Mouse (Mus musculus) thymus, adult 18-20 months (tissue): ENCODE results near the gene Itpripl1.
"Not testable (repeated sequence)": the region's sequence is repeated elsewhere in the genome, so short reads cannot be mapped to it uniquely, and the experiment has no call there.

Experiments used
- DNase-seq, 2 experiments: peaks; one replicate each; pipeline ENCODE4 v3.0.0; 2022; ENCODE audit warnings: mixed read lengths in 2 of 2

The Itpripl1 gene

DNA sequence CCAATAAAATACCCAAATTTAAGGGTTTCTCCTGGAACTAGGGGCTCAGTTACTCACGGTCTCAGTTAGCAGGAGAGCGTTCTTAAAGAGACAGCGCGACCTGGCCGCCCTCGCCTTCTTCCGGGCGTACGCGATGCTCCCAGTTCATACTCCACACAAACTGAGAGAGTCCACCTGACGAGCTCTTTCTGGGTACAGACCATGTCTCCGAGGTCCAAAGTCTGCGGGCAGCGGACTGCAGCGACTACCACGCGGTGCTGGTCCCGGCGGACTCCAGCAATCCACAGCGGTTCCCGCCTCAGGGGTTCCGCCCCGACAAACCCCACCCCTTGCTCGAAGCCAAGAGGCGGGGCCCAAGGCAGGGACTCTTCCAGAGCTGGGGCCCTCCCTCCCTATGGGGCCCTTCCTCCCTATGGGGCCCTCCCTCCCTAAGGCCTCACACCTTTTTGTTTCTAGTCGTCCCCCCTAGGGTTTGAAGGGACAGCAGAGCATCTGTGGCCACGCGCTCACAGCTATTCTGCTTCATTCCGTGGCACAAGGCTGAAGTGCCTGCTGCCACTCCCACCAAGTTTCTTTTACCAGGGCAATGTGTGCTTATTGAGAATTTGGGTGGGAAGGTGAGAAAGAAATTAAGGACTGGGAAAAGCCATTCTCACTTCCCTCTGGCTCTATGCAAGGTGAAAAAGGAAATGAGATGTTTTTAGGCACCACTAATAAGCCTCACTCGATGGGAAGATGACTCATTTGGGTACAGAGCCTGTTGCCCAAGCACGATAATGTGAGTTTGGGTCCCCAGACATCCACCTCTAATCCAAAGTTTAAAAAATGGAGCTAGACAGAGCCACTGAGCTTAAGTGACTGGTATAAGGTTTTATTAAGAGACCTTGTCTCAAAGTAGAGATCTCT lies at the start of gene Itpripl1:
Gene Itpripl1, minus strand, starts transcription at position 285 of the 906 bp plus-strand sequence.
- peak; percentile 66 to 73 for DNase-seq

DNA sequence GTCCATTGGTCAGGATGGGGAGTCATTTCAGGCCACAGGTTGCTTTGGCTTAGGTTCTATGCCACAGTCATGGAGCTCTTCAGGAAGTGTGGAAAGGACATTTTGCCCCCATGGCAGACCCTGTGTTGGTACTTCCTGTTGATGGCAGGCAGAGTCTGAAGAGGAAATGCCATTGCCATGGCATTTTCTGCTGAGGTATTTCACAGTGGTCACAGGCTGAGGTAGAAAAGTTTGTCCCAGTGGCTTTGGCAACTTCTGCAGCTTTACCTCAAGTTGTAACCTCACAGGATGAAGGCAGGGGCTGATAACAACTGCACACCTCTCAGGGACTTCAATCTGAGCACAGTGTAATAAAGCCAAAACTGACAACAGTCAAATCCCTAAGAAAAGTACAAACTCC lies 46.3 kb upstream of the Itpripl1 start:
- no peak for DNase-seq

DNA sequence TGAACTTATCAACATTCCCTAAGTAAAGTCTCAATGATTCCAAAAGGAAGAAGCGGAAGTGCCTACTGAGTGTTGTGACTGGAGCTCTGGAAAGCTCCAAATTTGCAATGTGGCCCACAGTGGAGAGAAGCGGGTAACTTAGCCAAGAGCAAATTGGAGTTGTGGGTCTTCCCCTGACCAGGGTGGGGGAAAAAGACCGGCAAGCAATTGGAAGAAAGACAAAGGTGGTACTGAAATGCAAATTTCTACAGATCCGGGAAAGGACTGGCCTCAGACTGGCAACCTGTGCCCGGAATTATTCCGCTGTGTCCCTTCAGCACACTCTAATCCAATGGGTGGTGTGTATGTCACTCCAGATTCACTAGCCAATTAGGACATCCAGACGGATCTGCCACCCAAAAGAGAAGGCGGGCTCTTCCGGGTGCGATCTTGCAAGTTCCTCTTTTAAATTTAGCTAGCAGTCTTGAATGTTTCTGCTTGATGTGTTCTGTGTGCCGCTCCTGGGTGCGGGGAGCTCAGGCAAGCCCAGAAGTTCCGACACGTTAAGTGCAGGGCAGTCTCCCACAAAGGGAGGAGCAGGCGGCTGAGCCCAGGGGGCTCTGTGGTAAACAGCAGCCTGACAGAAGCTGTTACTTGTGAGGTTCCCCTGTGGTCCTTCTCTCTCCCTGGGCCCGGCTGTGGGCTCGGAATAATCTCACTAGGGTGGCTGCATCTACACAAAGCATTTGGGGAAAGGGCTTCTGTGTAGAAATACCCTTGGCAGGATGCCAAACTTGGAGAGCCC lies 39.5 kb upstream of the Itpripl1 start:
- DNase-seq = peak; percentile 57 to 78

DNA sequence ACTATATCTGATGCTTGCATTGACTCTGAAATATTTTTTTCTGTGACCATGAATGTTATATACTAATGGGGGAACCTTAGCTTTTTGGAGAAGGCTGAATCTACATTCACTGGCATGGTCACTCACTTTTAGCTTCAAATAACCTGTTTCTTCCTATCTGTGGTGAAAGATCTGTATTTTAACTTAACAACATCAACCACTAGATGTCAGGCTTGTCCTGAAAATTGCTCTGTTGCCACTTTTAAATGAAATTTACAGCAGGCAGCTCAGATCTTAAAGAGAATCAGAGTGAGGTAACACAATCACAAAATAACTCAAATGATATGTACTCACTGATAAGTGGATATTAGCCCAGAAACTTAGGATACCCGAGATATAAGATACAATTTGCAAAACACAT lies 23.0 kb upstream of the Itpripl1 start:
- not testable (repeated sequence) for DNase-seq

DNA sequence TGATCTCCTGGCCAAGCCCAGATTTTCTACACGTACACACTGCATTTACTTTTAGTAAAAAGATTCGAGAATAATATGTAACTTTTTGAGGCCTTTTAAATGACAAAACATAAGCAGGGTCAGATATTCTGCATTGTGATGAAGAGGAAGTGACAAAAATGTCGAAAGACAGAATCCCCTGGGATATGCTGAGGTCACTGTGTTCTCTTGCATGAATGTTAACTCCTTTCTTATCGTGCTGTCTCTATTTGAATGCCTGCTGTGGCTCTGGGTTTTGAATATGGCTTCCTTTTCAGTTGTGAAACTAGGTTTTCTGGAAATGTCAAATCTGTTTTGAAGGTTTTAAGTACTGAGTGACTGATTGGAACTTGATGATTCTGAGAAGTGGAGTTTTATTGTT lies 22.4 kb upstream of the Itpripl1 start:
- DNase-seq = no peak

DNA sequence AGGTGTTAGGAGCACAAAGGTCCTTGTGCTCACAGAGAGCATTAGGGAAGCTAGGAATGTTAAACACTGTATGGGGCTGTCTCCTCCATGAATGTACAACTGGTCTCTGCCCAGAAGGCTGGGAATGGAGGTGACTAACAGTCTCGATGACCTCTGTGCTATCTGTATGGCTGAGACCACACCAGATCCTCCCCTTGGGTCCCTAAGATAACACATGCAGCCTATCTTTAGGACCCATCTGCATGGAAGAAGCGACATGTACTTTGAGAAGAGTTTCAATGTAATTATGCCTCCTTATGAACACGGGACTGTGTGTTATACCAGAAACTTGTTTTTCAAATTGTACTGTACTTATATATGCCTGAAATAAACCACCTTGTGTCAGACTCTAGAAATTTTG lies 2.5 kb upstream of the Itpripl1 start:
- no peak for DNase-seq

DNA sequence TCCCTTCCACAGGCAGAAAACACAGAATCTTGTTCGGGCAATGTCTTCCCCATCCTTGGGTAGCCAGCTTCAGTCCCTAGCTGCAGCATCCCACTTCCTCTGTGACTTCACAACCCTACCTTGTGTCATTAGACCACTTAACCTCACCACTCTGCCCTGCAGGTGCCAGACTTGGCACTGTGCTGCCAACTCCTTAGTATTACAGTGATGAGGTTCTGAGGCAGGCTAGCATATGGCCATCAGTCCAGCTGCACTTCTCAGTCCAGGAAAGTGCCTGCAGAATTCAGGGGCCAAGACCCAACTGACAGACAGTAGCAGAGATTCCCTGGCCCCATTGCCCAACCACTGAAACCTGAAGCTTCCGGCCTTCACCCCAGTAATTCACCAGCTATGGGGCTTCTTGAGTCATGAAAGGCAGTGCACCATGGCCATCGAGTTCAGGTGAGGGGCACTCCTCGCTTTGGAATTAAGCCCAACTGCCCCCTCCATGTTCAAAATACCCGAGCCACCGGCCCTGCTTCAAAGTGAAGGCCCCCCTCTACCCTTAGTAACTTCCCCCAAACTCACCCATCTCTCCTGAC lies 575 bp downstream of the Itpripl1 start:
- no peak for DNase-seq

DNA sequence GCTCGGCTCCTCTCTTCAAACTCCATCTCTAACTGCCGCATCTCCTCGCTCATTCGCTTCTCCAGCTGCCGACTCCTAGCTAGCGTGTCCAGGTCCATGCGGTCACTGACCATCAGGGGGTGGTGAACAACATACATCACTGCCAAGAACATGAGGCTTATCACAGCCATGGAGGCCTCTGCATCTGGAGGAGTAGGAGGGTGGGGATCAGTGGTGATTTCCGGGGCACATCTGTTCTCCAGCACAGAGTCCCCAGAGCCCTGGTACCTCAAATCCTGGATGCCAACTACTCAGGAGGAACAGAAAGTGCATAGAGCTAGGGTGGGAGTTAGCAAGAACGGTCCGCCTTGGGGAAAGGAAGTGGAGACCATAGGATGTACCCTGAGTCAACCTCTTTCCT lies 1.2 kb downstream of the Itpripl1 start:
- DNase-seq = no peak

DNA sequence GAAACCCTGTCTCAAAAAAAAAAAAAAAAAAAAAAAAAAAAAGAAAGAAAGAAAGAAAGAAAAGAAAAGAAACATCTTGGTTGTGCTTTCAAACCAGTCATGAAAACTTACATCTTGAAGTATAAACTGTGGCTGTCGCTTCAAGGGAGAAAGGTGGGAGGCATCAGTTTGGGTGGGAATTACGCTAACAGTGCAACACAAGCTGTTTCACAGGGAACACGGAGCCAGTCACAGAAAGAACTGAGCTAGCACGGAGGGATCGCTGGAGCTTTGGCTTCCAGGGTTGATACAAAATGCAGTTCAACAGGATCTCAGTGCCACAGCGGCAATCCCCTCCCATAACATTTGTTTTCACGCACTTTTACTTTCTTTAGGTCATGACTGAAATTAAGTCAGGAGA lies 3.2 kb downstream of the Itpripl1 start:
- DNase-seq = no peak

DNA sequence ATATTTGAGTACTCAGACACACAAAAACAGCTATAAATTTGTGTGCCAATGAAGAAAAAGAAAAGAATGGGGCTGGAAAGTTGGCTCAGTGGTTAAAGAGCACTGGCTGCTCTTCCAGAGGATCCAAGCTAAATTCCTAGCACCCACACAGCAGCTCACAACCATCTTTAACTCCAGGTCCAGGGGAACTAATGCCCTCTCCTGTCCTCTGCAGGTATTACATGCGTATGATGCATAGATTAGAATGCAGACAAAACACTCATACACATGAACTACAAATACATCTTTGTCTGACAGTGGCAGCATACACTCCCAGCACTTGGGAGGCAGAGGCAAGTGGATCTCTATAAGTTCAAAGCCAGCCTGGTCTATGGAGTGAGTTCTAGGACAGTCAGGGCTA lies 3.6 kb downstream of the Itpripl1 start:
- DNase-seq = no peak

DNA sequence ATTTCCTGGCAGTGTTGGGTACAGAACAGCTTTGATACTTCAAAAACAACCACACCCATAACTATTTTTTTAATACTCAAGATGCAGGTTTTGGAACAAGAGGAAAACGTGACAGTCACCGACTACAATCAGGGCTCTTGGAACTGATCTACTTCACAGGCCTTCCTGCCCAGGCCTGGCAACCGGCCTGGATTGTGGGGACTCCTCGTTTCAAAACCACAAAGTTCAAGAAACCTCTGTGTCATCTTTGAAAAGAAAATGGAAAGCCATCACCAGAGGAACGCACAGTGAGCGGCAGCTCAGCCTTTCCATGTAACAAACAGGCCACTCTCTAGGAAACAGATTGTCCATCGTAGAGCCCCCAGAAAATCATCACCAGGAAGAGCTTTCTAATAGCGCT lies 4.1 kb downstream of the Itpripl1 start:
- no peak for DNase-seq

DNA sequence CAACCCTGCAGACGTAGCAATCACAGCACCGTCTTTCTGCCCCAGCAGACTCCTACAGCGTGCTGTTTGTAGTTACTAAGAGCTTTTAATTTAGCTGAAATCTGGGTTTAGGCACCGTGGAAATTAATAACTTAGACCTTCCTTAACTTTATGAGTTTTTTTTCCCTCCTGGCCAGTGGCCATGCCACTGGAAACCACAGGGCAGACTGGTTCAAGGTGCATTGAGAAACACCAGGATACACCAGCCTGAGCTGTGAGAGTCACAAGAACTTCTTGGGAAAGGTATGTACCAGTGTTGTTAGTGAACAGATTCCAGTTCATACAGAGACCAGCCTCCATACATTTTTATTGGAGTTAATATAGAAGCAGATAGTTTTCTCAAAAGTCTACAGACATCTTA lies 4.8 kb downstream of the Itpripl1 start:
- no peak for DNase-seq

DNA sequence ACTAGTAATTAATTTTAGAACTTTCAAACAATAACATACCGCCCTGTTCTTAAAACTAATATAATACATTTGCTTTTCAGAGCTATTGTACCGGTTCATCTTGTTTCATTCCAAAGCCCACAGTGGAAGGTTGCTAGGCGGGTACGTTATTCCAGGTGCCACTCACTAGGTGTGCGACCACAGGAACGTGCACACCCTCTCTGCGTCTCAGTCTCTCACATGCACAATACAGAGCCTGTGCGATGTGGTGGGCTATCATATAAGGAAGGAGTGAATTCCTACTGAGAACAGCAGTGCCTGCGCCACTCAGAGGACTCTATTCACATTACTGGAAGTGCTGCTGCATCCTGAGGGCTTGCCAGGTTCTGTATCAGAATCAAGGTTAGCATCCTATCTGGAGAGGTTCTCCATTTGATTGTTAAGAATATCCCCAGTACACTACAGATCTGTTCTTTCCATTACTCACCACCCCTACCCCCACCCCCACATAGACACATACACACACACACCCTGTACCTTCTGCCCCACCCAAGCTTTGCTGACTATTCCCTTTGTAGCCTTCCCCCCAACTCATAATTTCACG lies 5.3 kb downstream of the Itpripl1 start:
- no peak for DNase-seq

DNA sequence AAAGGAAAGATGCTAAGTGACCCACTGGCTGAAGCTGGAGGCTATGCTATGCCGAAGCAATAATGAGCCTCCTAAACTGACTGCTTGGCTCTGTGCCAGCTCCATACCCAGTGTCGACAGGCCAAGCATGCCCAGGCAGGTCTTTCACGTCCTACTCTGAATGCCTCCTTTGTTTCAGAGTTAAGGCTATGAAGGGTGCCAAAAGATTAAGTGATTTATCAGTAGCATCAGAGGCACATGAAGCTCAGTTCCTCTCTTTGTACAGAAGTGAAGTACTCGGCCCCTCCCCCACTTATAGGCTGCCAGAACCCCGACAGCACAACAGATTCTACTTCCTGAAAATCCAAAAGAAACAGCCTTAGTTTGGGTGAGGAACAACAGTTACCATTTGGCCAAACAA lies 6.3 kb downstream of the Itpripl1 start:
- DNase-seq = no peak

DNA sequence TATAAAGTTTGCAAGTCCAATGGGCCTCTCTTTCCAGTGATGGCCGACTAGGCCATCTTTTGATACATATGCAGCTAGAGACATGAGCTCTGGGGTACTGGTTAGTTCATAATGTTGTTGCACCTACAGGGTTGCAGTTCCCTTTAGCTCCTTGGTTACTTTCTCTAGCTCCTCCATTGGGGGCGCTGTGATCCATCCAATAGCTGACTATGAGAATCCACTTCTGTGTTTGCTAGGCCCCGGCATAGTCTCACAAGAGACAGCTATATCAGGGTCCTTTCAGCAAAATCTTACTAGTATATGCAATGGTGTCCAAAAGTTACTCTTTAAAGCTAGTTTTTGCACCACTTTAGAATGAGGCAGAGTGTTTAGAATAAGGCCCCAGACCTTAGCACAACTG lies 8.0 kb downstream of the Itpripl1 start:
- DNase-seq = not testable (repeated sequence)

DNA sequence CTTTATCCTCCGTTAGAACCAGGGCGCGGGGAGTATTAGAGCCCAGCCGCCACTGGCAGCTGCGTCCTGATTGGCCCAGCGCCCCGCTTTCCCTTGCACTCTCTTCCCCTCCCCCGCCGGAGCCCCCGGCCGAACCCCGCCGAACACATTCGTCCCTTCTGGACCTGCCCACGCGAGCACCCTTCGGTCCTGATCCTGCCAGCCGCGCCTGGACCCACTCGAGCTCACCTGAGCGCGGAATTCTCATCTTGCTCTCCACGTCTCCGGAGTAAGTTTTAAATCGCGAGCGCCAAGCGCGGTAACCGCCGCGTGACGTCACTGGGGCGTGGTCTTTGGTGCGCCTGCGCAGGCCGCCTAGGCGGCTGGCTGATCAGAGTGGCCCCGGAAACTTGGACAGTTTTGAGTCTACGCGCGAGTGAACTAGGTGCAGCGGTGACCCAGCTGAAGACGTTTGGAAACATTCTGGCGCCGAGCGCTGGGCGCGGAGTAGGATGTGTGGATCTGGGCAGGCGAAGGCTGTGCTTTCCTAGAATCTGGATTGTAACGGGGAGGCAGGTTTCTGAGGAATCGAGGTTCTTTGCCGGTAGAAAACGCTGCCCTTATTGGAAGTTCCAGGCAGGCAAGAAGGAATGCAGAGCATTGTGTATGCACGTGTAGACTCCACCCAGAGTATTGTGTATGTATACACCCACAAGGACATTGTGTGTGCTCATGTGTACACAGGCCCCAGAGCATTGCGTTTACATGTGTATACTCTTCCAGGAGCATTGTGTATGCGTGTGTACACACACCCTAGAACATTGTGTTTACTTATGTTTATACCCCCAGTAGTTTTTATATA lies 9.4 kb downstream of the Itpripl1 start, which contains the start of gene Ncaph:
Gene Ncaph, minus strand, starts transcription at position 334 of the 841 bp plus-strand sequence.
- DNase-seq = peak; percentile 82 to 86

DNA sequence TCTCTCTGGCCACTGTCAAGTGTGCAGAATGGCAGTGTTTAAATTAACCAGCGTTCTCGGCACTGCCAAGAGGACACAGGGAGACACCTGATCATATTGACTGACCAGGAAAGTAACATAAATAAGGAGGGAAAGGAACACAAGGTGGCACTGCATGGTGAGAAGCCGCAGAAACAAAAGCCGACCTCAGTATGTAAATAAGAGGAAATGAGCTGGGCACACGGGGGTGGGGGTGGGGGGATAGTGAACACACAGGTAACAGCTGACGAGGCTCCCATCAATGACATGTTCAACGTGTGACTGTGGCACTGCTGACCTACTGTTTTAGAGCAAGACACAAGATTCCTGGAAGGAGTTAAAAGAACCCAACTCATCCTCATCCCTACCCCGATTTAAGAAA lies 11.9 kb downstream of the Itpripl1 start:
- no peak for DNase-seq

DNA sequence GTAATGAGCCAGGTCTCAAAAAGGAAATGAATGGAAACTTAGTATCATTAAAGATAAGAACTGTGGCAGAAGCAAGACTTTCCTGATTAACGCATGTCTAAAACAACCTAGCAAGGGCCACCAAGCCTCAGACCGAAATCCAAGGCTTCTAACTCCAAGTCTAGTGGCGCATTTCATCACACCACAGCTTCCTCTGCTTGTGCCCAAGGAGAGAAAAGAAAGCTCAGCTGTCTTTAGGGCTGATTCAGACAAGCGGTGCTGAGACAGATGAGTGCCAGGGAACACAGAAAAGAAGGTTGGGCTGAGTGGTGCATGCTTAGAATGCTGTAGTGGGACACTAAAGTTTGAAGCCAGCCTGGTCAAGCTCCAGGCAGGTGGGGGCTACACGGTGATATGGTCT lies 14.3 kb downstream of the Itpripl1 start:
- DNase-seq = no peak

DNA sequence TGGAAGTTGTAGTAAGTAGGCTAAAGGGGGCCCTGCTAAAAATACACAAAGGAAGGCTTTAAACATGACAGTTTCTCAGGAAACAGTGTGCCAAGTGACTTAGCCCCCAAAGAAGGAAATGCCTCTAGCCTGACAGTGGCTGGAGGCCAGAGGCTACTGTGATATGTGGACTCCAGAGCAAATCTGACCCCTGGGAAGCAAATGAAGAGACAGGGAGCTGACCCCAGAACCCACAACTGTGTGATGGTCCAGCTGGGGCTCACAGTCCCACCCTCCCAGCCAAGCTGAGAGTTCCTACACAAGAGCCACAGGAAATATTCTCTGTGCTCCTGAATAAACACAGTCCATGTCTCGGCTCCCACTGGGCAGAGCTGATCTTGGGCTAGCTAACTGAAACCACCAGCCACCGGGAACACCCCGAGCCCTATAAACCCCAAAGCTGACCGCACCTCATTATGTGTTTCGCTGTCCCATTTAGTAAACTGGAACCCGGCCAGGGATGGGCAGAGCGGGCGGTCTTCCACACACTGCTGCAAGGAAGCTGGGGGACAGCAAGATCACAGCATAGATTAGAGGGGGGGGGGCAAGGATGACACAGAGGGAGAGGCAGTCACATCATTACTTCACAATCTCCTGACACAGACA lies 21.5 kb downstream of the Itpripl1 start:
- no peak for DNase-seq

DNA sequence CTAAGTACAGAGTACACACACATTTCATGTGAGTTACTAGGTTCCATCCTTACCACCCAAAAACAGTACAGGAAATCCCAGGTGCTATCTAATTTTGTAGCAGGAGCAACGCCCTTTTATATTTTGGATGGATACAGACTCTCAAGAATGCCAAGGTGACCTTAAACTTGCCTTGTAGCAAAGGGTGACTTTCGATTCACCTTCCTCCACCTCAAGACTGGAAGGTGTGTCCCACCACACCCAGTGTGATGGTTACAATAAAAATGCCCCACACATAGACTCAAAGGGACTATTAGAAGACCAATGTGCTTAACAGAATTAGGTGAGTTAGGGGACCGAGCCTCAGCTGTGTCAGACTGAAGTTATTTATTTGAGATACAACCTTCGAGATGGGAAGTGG lies 34.3 kb downstream of the Itpripl1 start:
- no peak for DNase-seq

DNA sequence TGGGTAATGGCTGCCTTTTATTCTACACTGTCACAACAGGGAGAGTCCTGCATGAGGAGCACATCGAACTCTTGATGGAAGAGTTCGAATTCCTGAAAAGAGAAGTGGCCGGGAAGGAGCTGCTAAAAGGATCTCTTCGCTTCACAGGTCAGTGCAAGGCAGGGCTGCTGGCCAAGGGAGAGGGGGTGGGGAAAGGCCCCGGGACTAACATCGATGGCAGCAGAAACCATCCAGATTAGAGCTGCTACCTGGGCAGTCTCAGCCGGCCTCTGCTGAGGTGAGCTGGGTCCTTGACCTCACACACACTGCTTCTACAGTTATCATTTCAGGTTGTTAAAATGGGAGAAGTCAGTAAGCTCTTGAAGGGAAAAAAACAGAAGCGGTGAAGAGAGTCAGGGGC lies 51.2 kb downstream of the Itpripl1 start:
- DNase-seq = no peak

DNA sequence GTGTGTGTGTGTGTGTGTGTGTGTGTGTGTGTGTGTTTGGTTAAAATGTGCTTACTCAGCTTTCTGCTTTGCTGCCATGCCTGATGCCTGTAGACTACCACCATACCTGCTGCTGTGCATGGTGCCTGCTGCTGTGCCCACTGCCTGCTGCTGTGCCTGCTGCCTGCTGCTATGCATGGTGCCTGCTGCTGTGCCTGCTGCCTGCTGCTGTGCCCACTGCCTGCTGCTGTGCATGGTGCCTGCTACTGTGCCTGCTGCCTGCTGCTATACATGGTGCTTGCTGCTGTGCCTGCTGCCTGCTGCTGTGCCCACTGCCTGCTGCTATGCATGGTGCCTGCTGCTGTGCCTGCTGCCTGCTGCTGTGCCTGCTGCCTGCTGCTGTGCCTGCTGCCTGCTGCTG lies 53.1 kb downstream of the Itpripl1 start:
- not testable (repeated sequence) for DNase-seq
